Mouse (Mus musculus): ENCODE measurements at regions not wholly inside any gene's neighbourhood (a gene's known extent, or its start where the extent isn't known, plus 50 kb on each side); places are given as distances from the start of the nearest gene placed in this dataset.

- TF ChIP-seq POLR2A (IDR thresholded peaks at IDR 0.05; ENCODE audit: borderline replicate concordance, low read depth, low read length) (no peak), CTCF (IDR thresholded peaks at IDR 0.05; ENCODE audit: low read depth, low read length) (no peak)
These were observed 550.5 kb upstream of the Btbd3 start for GRCm38 (mm10) chr2:137705724-137706422.
